Mouse (Mus musculus) right cerebral cortex, adult 2 months (tissue): ENCODE measurements around the gene Sypl2.
"Not testable (repeated sequence)": the region's sequence is repeated elsewhere in the genome, so short reads cannot be mapped to it uniquely, and the experiment has no call there.

ENCODE experiments used
- DNase-seq, 2 experiments: peaks; one replicate each; pipeline ENCODE4 v3.0.0; 2021 to 2022; ENCODE audit warnings: low spot score in 2 of 2

The Sypl2 gene

DNA sequence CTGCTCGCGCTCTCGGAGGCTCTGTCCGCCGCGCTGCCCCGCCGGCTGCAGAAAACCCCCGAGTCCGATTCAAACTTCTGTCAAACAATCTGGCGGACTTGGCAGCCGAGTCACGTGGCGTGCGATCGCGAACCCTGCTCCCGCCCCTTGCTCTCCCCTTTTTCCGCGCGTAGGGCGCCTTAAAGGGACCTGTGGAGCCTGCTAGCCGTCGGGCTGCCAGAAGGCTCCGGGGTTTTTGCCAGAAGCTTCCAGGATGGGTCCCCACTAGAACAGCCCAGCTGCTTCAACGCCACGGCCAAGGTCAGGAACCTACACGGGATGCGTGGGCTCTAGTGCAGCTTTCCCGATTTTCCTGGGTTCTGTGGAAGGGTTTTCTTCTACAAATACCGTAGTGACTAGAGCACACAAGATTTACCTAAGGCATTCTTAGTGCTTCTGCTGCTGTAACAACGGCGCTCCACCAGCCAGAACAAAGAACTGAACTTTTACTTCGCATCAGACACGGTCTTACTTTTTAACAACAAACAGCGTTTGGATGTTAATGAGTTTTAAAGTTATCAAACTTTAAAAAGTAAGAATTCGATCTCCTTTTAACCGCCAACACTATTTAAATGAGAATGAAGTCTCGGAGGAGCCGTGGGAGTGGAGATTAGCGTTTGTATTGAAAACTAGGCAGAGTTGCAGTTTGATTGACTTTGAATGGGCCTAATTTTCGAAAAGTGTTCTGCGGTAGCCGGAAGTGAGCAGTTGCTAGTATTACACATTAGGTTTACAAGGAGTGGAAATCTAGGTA is at the start of gene Sypl2:
Gene Sypl2, minus strand, starts transcription at position 91 of the 793 bp plus-strand sequence.
- no peak for DNase-seq

DNA sequence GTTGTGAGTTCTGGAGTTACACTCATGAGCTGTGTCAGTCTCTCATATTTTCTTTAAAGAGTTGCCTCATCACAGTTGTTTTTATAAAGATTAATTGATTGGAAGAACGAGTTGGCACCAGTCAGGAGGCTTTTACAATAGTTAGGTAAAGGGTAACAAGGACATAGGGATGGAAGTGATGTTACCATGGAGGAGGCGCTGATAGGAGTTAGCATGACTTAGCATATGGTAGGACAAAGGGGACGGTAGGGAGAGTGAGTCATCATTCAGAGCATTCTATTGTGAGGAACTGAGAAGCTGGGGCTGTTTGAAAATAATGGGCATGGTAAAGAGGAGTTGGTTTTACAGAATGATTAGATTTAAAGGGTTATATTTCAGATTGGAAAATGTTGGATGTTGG is 32.9 kb upstream of the Sypl2 start:
- DNase-seq, result no peak

DNA sequence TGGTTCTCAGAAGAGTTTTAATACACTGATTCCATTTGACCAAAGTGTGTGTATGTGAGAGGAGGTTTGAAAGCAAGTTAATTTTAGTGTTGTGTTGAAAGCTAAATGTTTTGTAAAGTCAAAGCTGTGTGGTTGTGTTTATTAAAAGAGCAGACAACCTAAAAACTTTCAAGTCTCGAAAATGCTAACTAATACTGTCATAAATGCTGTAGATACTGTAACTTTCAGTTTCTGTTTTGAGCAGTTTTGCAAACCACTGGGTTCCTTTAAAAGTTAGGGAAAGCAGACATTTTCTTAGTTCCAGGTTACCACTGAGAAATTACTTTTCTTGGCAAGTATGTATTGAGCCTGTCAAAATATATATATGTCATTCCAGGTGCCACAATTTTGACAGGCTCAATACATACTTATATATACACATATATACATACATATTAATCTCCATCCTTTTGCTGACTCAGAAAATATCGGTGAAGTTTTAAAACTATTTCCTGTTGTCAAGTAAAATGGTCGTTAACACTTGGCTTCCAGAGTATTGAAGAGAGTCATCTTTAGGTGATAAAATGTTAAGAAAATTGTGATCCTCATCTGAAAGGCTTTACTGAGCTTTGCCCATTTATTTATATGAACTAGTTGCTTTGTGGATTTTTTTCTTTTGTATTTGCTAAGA is 31.5 kb upstream of the Sypl2 start:
- no peak for DNase-seq

DNA sequence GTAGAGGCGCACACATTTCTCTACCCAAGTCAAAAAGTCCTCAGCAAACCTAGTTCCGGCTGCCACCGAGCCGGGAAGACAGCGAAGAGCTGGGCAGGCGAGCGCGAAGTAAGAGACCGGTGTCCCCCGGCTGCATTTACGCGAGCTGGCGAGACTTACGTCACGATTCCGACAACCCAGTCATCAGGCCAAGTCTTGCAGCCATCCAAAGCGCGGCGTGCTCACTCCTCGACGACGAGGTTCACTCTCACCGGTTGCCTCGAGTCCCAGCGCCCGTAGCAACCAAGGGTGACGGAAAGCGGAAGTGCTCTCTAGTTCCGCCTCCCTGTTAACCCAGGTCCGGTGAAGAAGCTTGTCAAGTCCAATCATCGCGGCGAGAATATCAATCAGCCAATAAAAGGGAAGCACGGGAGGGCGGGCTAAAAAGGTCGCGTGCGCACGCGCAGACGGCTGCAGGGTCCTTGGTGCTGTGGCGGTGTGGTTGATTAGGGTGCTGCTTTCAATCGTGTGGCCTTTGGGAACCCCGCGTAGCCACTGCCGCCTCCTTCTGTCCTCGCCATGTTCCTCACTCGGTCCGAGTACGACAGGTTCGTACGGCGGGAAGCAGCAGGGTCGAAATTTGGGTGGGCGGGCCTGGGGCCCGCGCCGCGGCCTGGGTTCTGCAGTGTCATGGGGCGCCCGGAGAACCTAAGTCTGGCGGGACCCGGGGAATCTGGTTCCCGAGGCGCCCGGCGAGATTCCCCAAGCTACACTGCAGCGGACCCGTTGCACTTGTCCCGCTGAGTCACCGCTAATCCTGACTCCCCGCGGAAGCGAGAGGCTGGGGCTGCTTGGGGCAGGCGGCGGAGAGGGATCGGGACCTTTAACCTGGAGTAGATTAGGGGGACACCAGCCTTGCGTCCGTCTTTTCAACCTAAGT is 30.5 kb upstream of the Sypl2 start, which contains the start of gene Psma5:
Gene Psma5, plus strand, starts transcription at position 208 of the 919 bp plus-strand sequence.
- DNase-seq, result peak; percentile 95

DNA sequence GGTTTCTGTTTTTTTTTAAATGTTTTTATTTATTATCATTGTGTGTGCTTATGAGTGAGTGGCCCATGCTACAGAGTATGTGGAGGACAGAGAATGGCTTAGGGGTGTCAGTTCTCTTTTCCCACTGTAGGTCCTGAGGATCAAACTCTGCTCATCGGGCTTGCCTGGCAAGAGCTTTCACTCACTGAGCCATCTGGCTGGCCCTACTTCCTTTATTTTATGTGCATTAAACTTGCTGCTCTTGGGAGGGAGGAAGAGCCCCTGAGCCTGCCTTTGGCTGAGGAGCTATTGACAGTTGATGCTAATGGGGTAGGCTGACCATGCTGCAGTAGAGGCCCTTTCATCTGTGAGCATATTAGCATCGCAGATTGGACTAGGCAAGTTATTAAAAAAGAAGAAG is 20.4 kb upstream of the Sypl2 start:
- DNase-seq, result no peak

DNA sequence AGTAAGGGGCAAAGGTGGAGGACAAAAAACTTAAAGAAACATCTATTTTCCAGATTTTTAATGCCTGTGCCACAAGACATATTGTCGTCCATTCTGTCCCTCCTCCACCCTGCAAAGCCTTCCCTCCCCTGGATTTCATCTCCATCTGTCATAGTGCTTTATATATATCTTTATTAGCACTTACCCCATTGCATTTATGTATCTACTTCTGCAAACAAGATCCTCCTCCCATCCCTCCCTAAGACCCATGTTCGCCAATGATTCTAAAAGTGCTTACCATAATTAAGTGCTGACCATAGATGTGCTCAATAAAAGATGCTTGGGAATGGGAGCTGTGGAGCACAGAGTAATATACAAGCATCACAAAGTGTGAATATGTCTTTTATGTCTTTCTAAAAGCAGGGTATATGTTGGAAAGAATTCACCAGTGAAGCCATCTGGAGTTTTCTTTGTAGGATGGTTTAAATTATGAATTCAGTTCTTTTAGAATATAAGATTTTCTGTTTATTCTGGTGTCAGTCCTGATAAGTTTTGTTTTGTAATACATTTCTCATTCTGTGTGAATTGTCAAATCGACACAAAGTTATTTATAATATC is 14.9 kb upstream of the Sypl2 start:
- no peak for DNase-seq

DNA sequence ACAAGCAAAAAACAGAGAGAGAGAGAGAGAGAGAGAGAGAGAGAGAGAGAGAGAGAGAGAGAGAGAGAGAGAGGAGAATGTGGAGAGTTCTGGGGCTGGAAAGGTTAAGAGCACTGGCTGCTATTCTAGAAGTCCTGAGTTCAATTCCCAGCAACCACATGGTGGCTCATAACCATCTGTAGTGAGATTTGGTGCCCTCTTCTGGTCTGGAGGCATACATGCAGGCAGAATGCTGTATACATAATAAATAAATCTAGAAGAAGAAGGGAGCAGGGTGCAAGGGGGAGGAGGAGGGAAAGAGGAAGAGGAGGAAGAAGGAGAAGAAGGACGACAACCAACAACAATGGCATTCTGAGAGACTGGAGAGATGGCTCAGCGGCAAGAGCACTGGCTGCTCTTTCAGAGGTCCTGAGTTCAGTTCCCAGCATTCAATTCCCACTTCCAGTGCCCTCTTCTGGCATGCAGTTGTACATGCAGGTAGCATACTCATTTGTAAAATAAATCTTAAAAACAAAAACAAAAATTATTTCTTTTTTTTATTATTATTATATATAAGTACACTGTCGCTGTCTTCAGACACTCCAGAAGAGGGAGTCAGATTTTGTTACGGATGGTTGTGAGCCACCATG is 11.1 kb upstream of the Sypl2 start:
- not testable (repeated sequence) for DNase-seq

DNA sequence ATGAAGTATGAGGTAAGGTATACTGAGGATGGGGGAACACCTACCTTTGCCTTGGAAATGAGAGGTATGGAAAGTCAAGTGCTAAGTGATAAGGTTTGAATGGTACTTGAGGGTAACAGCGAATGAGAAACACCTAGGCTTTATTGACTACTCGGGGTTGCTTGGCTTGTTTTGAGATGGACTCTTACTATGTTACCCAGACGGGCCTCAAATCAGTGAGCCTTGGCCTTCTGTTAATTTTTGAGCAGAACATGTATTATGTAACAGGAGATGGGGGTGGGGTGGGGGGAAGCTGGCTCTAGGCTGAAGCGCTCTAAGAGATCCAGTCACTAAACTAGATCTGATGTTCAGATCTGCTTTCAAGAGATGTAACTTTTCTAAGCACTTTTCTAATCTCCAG is 5.2 kb upstream of the Sypl2 start:
- no peak for DNase-seq

DNA sequence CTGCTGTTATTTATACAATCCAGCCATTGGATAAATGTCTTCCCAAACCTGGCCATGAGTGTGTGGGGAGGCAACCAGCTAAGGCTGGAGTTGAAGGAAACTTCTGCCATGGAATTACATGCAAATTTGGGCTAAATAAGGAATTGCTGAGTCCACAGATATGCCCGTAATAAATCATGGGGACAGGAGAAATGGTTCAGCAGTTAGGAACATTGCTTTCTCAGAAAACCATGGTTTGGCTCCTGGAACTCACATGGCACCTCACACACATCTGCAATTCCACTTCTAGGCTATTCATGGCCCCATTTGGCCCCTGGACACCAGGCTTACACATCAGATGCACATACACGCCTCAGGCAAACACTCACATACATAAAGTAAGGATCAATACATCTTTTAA is 1.1 kb upstream of the Sypl2 start:
- DNase-seq, result no peak

DNA sequence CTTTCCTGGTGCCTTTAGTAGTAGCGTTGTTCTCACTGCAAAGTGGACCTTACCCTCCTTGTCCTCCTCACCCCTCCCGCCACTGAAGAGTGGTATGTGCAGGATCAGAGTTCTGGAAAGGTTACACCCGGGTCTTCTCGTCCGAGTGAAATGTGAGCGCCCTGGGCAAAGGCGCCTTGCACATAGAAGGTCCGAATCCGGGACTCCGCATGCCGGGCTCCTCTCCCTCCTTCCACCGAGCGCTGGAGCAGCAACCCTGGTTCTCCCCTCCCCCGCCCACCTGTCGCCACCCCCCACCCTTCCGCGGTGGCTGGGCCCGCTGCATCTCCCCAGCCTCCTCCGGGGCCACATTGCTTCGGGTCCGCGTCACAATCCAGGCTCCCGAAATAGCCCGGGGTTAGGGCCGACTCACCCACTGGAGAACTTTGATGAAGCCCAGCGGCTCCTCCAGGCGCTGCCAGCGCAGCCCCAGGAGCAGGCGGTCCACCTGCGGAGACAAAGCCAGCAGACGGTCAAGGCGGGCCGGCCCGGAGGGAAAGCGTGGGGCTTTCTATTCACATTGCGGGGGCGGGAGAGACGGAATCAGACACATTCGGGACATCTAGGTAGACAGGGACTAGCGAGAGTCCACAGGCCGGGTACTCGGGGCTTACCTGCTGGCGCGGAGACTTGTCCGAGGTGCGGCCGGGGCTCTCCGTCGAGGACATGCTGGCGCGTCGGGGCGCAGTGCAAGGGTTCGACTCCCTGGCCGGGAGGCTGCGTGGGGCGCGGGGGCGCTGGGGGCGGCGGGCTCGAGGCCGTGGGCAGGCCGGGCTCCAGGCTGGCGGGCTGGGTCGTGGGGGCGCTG is 514 bp downstream of the Sypl2 start:
- no peak for DNase-seq

DNA sequence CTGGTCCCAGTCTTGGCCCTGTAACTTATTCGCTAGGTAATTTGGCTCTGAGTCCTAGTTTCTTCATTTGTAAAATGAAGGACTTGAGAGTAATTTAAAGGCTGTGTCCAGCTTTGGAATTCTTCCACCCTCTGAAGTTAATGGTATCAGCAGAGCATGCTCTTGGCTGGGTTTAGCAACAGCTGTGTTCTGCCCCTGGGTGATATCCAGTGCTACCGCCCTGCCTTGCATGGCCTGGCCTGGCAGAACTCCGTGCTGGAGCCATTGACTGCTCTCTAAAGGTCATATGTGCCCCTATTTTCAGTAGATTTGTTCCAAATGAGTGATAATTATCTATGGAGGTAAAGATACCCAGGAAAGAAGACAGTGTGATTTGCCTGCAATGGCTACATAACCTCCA is 5.8 kb downstream of the Sypl2 start:
- no peak for DNase-seq

DNA sequence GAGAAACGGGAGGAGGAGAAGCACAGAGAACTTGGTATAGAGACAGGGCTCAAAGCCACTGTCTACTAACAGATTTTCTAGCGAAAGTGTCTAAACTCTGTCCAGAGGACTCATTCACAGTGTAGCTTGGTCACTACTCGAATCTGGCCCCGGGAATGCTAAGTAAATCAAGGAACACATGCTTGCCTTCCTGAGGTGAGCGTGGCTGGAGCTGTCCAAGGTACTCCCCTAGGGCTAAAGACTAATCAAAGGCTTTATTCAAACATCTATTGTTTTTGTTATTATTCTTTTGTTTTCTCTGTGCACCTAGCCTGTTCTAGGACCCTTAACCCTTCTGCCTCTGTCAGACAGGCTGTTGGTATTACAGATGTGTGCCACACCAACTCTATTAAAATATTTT is 11.7 kb downstream of the Sypl2 start:
- no peak for DNase-seq

DNA sequence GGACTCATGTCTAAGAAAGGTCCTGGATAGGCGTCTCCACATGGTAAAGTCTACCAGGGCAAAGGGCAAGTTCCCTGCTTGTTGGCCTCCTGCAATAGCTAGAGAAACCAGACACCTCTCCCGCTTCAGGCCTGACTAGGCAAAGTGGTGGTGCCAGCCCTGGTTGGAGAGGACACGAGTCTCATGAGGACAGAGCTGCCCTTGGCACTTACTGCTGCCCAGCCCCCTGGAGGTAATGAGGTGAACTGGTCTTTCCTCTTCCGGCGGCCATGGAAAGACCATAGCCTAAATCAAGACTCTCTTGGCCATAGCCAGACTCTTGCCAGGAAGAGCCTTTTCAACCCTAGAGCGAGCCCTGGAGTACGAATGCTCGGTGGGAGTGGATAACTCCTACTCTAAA is 14.0 kb downstream of the Sypl2 start:
- DNase-seq, result peak in 1 of 2 experiments; percentile 4

DNA sequence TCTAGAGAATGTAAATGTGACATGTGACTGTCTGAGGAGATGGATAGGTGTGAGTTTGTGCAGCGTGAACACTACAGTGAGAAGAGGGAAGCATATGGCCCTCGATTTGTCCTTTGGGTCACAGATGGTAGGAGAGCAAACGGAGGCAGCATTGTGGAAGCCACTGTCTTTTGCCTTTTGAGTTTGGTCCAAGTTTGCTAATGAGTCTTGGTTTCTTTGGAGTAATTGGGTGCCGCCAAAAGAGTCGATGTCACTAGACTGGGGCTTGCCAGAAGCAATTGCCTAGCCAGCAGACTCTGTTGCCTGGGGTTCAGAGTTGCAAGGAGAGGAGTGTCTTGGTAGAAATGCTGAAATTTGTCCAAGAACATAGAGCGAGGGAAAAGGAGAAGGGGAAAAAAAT is 14.6 kb downstream of the Sypl2 start:
- DNase-seq, result peak in 1 of 2 experiments; percentile 10

DNA sequence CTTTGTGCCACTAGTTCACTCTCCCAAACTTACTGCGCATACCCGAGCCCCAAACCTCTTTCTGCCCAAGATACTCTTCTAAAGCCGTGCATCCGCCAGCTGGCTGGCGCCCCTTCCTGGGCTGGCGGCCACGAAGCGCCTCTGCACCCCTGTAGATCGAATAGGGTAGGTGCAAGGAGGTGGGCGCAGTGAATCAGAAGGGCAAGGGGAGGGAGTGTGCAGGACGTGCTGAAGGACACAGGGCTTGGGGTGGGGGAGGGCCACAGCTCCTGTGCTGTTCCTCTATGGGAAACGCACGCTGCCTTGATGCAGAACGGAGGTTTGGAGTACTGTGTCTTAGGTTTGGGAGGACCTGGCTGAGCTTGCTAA is 15.7 kb downstream of the Sypl2 start, which contains the start of gene Atxn7l2:
Gene Atxn7l2, minus strand, starts transcription at position 164 of the 369 bp plus-strand sequence.
- peak in 1 of 2 experiments; percentile 87 for DNase-seq

DNA sequence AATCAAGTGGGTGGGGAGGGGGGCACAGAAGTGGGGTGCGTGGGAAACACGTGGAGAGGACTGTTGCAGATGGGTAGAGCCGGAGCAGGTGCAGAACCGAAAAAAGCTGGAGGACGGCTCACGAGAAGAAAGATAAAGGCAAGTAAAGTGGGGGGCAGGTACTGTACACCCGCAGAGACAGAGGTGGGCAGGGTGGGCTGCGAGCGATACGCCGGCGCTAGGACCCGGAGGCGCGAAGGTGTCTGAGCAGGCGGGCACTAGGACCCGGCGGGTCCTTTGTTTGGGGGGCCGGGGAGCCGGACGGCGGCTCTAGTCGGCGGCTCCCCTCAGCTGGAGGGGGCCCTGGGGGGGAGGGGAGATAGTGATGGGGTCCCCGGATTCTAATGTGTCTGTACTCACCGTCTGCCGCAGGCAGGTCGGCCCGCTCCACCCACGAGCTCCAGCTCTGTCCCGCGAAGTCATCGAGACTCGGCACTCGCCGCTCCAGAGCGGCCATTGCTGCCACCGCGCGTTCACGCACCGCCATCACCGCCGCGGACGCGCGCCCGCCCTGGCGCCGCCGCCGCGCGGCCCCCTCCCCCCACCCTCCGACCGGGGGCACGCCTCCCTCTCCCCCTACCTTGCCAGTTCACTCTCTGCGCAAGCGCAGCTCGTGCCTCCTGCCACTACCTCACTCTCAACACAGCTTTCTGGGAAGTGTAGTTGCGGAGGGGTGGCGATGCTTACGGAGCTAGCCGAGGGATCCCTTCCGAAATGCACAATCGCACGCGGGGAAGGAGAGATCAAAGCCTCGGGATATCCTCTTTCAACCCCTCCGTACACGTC is 16.3 kb downstream of the Sypl2 start:
- peak; percentile 94 for DNase-seq

DNA sequence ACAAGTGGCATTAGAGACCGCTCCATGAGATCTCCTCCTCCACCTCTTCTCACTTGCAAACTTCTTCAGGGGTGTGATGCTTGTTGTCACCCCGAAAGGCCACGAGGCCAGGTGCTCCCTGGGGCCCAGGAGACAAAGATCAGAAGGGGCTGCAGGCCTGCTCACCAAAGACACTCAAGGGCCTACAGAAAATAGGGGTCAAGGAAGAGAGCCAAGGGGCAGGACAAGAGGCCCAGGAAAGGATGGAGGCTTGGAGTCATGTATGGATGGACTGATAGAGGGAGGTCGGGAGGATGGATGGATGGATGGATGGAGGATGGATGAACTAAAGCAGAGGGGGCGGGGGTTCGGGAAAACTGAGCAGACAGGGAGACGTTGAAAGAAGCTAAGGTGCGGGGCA is 16.9 kb downstream of the Sypl2 start:
- DNase-seq, result no peak

DNA sequence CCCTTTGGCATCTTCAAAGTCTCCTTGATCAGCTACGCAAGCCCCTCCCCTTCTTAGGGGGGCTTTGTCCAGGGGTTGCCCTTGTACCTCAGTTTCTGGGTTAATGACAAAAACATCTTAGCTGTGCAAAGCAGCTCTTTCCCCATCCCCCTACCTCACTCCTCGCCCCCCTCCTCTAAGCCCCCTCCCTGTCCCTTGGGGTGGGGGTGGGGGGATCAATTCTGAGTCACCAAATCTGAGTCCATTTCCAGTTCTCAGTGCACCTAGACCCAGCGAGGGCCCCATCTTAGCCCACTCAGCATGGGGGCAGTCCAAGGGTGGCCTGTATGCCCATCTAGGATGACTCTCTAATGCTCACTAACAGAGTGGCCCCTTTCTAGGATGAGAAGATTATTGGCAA is 17.4 kb downstream of the Sypl2 start:
- no peak for DNase-seq

DNA sequence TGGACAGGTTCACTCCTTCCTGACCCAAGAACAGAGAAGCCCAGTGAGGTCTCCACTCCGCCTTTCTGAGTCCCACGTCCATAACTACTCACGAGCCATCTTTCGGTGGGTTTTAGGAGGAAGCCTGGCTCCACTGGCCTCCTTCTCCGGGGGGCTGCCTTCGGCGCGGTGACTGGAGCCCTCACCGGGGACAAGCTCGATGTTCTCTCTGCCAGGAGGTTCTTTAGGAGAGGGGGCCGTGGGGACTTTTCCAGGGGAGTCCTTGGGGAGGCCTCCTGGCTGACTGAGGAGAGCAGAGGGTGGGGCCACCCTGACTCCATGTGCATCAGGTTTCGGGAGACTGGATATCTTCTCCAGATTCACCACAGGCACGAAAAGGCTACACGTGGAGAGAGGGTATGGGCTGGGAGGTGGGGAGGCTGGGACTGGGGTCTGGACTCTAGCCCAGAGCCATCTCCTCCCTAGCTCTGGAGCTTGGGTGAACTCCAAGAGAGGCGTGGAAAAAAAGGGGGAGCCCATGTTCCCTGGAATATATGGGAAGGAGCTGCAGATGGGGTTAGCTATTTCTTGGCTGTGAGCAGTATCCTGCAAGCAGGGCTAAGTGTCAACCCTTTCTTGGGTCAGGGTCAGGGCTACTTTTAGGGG is 19.6 kb downstream of the Sypl2 start:
- DNase-seq, result peak in 1 of 2 experiments; percentile 7
